Mouse (Mus musculus): ENCODE results near the gene 4930519G04Rik.
"Not testable (repeated sequence)": the region's sequence is repeated elsewhere in the genome, so short reads cannot be mapped to it uniquely, and the experiment has no call there.

The 4930519G04Rik gene

DNA sequence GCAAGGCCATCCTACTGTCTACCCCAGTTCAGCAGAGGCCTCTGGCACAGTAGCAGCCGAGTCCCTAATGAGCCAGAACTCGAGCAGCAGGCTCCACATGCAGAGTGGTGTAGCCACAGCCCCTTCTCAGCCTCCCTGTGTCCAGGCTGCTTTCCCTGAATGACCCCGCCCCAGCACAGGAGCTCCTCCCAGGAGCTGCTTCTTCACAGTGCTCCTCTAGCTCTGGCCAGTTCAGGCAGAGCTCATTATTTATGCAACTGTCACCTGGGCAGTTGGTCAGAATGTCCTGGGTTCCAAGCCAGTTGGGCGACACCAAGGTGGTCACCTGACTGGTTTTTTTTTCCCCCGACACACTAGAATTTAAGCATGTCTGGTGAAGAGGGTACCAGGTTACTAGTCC is at the start of gene 4930519G04Rik:
TSS of gene 4930519G04Rik (plus strand) at position 301 of the 400 bp plus-strand sequence.
- H3K27me3 ChIP-seq (ENCODE audit: control insufficient read depth, insufficient read depth, low read length, poor library complexity, severe bottlenecking); DNase-seq (ENCODE audit: low read depth, low spot score); H3K36me3 ChIP-seq (ENCODE audit: control insufficient read depth, insufficient read depth, low read length, poor library complexity, severe bottlenecking): not testable (repeated sequence)

DNA sequence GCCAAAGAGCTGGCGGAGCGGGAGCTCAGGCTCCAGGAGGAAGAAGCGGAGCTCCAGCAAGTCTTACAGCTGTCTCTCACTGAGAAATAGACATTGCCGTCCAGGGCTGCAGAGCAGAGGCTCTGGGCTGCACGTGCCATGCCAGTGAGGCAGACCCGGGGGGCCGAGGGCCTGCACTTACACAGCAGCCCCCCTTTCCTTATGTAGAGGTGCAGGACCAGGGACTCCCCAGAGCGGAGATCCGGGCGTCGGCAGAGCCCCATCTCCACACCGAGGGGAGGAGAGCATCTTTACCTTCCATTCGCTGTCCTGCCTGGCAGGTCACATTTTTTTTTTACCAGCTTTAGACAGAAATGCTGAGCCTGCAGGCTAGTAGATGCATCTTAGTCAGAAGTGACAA is 49.1 kb upstream of the 4930519G04Rik start:
- Histone ChIP-seq H3K27me3 (ENCODE audit: control insufficient read depth, insufficient read depth, low read length, poor library complexity, severe bottlenecking) (no peaks in the 10 kb centered on the region), H3K36me3 (ENCODE audit: control insufficient read depth, insufficient read depth, low read length, poor library complexity, severe bottlenecking) (peaks cover 14% of the 10 kb centered on the region)
- no peak for DNase-seq (ENCODE audit: low read depth, low spot score)

DNA sequence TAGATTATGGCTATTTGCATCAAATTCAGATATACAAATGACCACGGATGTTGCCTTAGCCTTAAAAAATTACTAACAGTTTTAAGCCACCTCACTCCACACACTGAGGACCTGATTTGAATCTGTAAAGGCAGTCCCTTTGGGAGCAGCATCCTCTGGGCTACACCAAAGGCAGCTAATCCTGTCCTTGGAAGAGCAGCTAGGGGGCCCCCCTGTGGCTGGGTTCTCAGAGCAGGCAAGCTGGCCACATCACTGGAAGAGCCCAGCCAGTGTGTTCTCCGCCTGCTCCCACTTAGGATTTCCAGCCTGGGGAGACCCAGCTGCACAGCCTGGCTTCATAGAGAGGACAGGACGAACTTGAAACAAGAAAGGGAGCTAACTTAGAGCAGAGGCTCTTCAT is 48.5 kb upstream of the 4930519G04Rik start:
- H3K36me3 ChIP-seq (ENCODE audit: control insufficient read depth, insufficient read depth, low read length, poor library complexity, severe bottlenecking): peaks cover 17% of the 10 kb centered on the region
- no peaks in the 10 kb centered on the region for H3K27me3 ChIP-seq (ENCODE audit: control insufficient read depth, insufficient read depth, low read length, poor library complexity, severe bottlenecking)
- DNase-seq (ENCODE audit: low read depth, low spot score): no peak

DNA sequence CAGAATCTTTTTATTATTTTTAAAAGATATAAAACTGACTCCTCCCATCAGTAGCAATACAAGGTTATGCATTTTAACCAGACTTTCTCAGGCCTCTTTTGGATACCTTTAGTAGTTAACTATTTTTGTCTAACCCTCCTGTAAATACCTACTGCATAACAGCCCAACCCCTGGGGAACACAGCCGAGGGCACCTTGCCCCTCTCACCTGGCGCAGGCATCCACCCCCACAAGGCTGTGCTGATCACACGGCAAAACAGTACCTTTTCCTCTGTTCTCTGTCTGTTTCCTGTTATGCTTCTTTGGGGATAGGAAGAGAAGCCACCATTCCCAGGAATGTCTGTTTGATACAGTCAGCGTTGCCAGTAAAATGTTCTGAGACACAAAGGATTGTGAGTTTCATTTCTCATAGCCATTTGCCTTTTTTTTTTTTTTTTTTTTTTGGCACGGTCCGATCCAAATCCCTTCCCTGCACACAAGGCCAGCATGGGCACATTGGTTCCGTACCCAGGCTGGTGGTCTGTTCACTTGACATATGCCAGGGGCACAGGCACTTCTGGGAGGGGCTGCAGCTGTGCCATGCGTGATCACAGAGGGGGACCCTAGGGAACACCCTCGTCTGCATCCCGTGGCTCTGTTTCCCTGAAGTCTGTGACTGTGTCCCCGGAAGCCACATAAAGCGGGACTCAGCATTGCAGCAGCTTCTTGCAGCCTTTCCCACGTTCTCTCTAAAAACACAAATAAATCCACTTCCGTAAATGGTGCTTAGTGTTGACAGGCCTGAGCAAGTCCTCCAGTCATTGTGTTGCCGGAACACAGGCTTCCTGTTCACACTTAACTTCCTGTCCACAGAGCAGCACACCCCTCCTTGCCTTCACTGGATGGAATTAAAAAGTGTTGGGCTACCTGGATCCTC is 47.8 kb upstream of the 4930519G04Rik start:
- Histone ChIP-seq H3K27me3 (ENCODE audit: control insufficient read depth, insufficient read depth, low read length, poor library complexity, severe bottlenecking) (no peaks in the 10 kb centered on the region), H3K36me3 (ENCODE audit: control insufficient read depth, insufficient read depth, low read length, poor library complexity, severe bottlenecking) (peaks cover 14% of the 10 kb centered on the region)
- DNase-seq (ENCODE audit: low read depth, low spot score): peak; percentile 76

DNA sequence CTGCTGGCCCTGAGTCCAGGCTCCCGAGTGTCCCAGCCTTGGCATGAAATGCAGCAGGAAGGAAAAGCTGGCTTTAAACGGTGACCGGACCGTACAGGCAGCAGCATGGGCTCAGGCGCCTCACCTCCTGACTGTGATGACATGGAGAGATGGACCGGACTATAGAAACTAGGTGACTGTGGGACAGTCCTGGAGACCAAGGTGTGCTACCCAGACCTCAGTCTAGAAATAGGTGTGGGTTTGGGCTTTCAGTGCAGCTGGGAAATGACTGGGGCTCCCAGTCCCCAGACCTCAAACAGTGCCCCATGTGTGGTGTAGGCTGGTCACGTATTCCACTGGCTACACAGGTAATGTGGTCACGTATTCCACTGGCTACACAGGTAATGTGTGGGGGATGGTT is 46.8 kb upstream of the 4930519G04Rik start:
- Histone ChIP-seq H3K27me3 (ENCODE audit: control insufficient read depth, insufficient read depth, low read length, poor library complexity, severe bottlenecking) (no peaks in the 10 kb centered on the region), H3K36me3 (ENCODE audit: control insufficient read depth, insufficient read depth, low read length, poor library complexity, severe bottlenecking) (peaks cover 7% of the 10 kb centered on the region)
- no peak for DNase-seq (ENCODE audit: low read depth, low spot score)

DNA sequence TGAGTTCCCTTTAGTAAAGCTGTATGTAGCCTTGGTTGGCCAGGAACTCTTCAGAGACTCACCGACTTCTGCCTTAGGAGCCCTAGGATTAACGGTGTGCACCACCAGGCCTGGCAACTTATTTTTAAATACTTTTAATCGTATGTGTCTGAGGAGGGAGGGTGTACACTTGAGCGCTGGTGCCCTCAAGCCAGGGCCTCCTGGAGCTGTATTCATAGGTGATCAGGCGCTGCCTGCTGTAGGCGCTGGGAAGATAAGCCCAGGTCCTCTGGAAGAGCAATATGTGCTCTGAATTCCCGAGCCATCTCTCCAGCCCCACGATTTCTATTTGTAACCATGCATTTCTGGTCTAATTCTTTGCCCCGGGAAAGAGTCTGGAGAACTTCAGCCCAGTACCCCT is 46.4 kb upstream of the 4930519G04Rik start:
- no peaks in the 10 kb centered on the region for H3K27me3 ChIP-seq (ENCODE audit: control insufficient read depth, insufficient read depth, low read length, poor library complexity, severe bottlenecking)
- no peak for DNase-seq (ENCODE audit: low read depth, low spot score)

DNA sequence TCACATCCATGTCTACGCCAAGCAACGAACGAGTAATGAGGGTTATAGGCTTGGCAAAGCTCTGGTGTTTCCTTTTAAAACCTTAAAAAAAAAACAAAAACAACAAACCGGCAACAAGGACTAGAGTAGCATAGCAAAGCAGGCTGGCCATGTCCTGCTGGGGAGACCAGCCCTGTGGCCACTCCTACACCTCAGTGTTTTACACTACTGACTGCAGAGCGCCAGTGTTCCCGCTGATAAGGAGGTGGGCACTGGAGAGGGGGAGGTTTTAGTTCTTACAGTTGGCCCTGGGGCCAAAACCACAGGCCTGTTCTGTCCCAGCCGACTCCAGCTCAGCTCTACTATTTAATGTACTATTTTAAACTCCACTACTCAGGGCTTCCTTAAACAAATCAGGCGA is 46.0 kb upstream of the 4930519G04Rik start:
- H3K36me3 ChIP-seq (ENCODE audit: control insufficient read depth, insufficient read depth, low read length, poor library complexity, severe bottlenecking): peaks cover 5% of the 10 kb centered on the region; the same call in 1 of the 2 replicates
- H3K27me3 ChIP-seq (ENCODE audit: control insufficient read depth, insufficient read depth, low read length, poor library complexity, severe bottlenecking): no peaks in the 10 kb centered on the region
- DNase-seq (ENCODE audit: low read depth, low spot score): no peak

More for the DNA sequence above, 46.4 kb upstream of the 4930519G04Rik start:
- peaks cover 5% of the 10 kb centered on the region; the same call in 1 of the 2 replicates for H3K36me3 ChIP-seq (ENCODE audit: control insufficient read depth, insufficient read depth, low read length, poor library complexity, severe bottlenecking)

DNA sequence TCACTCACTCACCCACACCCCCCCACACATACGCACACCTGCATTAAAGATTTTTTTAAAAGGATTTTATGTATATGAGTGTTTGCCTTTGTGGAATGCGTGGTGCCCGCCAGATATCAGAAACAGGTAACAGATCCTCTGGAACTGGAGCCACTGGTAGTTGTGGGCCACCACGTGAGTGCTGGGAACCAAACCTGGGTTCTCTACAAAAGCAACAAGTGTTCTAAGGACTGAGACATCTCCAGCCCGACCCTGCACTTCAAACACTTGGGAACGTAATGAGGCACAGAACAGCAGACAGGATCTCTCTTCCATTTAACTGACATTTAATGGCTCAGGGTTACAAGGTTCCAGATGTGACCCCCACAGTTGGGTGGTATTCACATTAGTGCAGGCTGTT is 45.6 kb upstream of the 4930519G04Rik start:
- H3K36me3 ChIP-seq (ENCODE audit: control insufficient read depth, insufficient read depth, low read length, poor library complexity, severe bottlenecking): peaks cover 5% of the 10 kb centered on the region; the same call in 1 of the 2 replicates
- H3K27me3 ChIP-seq (ENCODE audit: control insufficient read depth, insufficient read depth, low read length, poor library complexity, severe bottlenecking): no peaks in the 10 kb centered on the region
- no peak for DNase-seq (ENCODE audit: low read depth, low spot score)

DNA sequence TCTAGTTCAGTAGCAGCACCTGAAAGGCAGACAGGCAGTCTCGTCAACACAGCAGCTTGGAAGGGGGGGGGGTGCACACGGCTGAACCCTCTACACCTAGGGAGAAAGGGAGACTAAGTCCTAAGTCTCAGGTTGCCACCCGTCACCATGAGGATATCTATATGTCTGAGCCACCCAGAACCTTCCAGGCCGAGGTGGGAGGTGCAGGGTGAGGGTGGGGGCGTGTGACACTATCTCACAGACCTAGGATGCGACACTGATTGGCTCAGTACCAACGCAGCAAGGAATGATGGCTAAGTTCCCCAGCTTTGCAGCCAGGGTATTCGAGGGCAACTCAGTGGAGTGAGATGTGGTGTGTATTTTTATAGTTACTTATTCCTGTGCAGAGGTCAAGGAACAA is 45.1 kb upstream of the 4930519G04Rik start:
- no peak for DNase-seq (ENCODE audit: low read depth, low spot score)
- Histone ChIP-seq H3K27me3 (ENCODE audit: control insufficient read depth, insufficient read depth, low read length, poor library complexity, severe bottlenecking) (no peaks in the 10 kb centered on the region), H3K36me3 (ENCODE audit: control insufficient read depth, insufficient read depth, low read length, poor library complexity, severe bottlenecking) (peaks cover 3% of the 10 kb centered on the region; the same call in 1 of the 2 replicates)

DNA sequence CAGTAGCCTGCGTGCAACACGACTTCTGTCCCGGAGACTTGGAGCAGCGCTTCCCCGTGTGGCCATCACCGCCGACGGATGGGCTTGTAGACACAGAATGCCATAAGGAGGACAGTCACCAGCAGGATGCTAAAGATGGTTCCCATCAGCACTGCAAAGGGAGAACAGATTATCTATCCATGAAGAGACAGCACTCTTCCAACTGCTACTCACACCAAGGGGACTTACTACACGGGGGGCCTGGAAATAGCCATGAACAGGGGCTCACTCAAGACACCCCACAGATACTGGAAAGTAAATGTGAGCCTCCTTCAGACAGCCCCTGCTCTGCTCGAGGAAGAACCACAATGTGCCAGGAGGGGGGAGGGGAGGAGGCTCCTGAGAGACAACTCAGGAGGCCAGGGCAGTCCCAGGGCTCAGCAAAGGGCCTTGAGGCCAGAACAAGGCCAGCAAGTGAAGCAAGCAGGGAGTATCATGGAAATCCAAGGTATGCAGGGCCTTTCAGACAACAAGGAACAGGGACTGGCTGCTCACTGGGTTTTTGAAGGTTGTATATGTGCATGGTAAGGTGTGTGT is 44.2 kb upstream of the 4930519G04Rik start:
- DNase-seq (ENCODE audit: low read depth, low spot score): no peak
- peaks cover 3% of the 10 kb centered on the region; the same call in 1 of the 2 replicates for H3K36me3 ChIP-seq (ENCODE audit: control insufficient read depth, insufficient read depth, low read length, poor library complexity, severe bottlenecking)
- H3K27me3 ChIP-seq (ENCODE audit: control insufficient read depth, insufficient read depth, low read length, poor library complexity, severe bottlenecking): no peaks in the 10 kb centered on the region

DNA sequence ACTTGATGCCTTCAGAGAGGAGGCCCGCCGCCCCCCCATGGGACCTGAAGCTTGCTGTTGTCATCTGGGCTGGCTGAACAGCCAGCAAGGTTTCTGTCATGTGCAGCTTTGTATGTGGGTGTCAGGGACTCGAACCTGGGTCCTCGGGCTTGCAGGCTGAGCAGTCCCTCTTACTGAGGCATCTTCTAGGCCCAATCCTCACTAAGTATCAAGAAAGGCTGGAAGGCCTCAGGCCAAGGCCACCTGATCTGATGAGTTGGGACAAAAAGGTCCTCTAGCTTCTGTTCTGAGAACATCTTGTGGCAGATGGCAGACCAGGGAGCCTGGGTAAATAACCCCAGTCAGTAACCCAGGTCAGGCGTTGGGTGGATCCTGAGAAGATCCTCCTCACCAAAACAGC is 43.6 kb upstream of the 4930519G04Rik start:
- no peak for DNase-seq (ENCODE audit: low read depth, low spot score)
- no peaks in the 10 kb centered on the region for H3K27me3 ChIP-seq (ENCODE audit: control insufficient read depth, insufficient read depth, low read length, poor library complexity, severe bottlenecking)
- H3K36me3 ChIP-seq (ENCODE audit: control insufficient read depth, insufficient read depth, low read length, poor library complexity, severe bottlenecking): peaks cover 3% of the 10 kb centered on the region; the same call in 1 of the 2 replicates

DNA sequence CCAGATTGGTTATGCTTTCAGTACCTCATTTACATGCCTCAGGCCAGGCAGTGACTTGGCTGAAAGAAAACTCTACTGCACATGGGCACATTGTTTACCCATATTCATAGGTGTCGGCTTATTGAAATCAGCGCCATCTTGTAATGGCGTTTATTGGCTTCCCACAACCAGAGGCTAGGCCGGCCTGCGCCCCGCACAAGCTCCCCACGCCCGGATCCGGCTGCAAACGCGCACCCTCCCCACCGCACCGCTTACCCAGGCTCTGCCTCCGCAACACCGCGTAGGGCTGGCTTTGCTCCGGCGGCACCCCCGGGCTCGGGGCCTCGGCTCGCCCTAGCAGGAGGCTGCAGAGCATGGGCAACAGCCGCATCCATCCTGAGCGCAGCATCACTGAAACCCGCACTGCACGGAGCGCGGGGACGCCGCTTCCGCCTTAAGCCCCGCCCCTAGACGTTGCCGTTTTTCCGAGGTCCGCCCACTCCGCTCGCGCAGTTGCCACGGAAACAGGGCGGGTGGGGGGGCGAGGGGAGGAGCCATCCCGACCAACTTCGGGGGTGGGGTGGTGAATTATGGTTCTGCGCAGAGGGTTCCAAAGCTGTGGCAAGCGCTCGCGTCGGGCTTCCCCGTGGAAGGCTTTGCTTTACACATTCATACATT is 39.8 kb upstream of the 4930519G04Rik start:
- DNase-seq (ENCODE audit: low read depth, low spot score): peak; percentile 87
- no peaks in the 10 kb centered on the region for H3K27me3 ChIP-seq (ENCODE audit: control insufficient read depth, insufficient read depth, low read length, poor library complexity, severe bottlenecking)
- peaks cover 3% of the 10 kb centered on the region; the same call in 1 of the 2 replicates for H3K36me3 ChIP-seq (ENCODE audit: control insufficient read depth, insufficient read depth, low read length, poor library complexity, severe bottlenecking)

DNA sequence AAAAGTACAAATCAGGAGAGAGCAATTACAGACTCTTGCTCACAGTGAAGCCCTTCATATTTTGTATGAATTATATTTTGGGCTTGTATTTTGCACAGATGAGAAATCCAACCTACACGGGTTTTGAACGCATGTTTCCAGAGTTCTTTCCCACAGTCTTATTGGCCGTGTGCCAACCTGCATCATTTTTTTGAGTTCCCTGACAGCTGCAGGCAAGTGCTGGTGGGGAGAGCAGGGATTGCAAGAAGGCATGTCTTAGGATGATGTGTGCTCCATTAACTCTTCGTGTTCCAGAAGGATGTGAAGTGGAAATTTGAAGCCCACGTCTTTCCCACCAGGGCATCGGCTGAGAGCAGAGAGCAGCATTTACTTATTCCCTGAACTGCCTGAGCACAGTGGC is 36.9 kb upstream of the 4930519G04Rik start:
- H3K27me3 ChIP-seq (ENCODE audit: control insufficient read depth, insufficient read depth, low read length, poor library complexity, severe bottlenecking): no peaks in the 10 kb centered on the region
- DNase-seq (ENCODE audit: low read depth, low spot score): no peak
- no peaks in the 10 kb centered on the region for H3K36me3 ChIP-seq (ENCODE audit: control insufficient read depth, insufficient read depth, low read length, poor library complexity, severe bottlenecking)

DNA sequence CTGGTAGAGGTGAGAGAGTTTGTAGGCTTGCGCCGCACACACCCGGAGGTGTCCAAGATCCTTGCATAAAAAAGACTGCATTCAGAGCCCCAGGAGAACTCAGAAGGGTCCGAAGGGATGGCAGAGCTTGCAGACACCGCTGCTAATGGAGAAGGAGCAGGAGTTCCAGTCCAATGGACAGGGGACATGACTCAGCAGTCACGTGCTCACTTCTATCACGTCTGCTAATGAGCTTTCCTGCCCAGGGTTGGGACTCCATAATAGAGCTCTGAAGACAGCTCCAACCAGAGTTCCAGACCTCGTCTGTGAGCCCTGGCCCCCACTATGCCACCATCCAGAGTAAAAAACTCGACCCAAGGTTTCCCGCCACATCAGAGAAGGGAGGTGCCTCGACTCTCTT is 35.3 kb upstream of the 4930519G04Rik start:
- no peaks in the 10 kb centered on the region for H3K36me3 ChIP-seq (ENCODE audit: control insufficient read depth, insufficient read depth, low read length, poor library complexity, severe bottlenecking)
- no peaks in the 10 kb centered on the region for H3K27me3 ChIP-seq (ENCODE audit: control insufficient read depth, insufficient read depth, low read length, poor library complexity, severe bottlenecking)
- DNase-seq (ENCODE audit: low read depth, low spot score): no peak

All from splenic B cell, adult 2 months (primary cell).